Mouse (Mus musculus): ENCODE results near the gene Pi4k2a. TPM values are rescaled to one million over a fixed set of nuclear protein-coding genes. Genes with fewer than 3 reads are reported as not detected.
"Not testable (repeated sequence)": the region's sequence is repeated elsewhere in the genome, so short reads cannot be mapped to it uniquely, and the experiment has no call there.

Gene Pi4k2a
- polyA plus RNA-seq, 1 experiment from 2014 or later, result 24.3 TPM

DNA sequence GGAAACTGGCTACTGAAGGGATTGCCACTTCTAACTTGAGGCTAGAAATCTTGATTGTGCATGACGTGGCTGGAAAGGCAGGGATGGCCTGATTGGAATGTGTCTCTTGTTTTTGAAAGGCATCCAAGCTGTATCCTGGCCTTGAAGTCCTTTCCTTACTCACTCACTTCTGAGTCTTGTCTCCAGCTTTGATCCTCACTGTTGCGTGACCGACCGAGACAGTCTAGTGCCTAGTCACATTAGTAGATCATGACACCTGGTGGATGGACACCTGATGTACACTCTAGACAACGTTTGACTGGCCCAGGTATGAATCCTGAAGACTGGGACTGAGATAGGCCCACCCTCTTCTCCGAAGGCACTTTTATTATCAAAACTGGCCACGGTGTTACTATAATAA lies 17.5 kb upstream of the Pi4k2a start:
- Histone ChIP-seq H3K4me1 (ENCODE audit: control insufficient read depth, insufficient read depth, low read length) (no peaks in the 10 kb centered on the region), H3K27me3 (ENCODE audit: control insufficient read depth, insufficient read depth, low read length) (no peaks in the 10 kb centered on the region), H3K27ac (replicated peaks; ENCODE audit: low read depth, low read length) (no peak overlapping the region), H3K4me2 (ENCODE audit: low read depth, low read length) (no peak overlapping the region), H3K9ac (replicated peaks; ENCODE audit: low read length) (no peak overlapping the region), H3K4me3 (ENCODE audit: low read depth, low read length) (no peak overlapping the region), H3K36me3 (replicated peaks; ENCODE audit: control insufficient read depth, insufficient read depth, low read depth, low read length) (no peaks in the 10 kb centered on the region), H3K9me3 (replicated peaks; ENCODE audit: control insufficient read depth, low read length) (no peaks in the 10 kb centered on the region)
- ATAC-seq (replicated peaks; ENCODE audit: insufficient number of reproducible peaks, low FRiP score, low TSS enrichment, low read depth), result no peak
- 85% methylated on average over 7 of the region's 7 CpGs for WGBS
- peak; percentile 3 for DNase-seq (ENCODE audit: low spot score)

DNA sequence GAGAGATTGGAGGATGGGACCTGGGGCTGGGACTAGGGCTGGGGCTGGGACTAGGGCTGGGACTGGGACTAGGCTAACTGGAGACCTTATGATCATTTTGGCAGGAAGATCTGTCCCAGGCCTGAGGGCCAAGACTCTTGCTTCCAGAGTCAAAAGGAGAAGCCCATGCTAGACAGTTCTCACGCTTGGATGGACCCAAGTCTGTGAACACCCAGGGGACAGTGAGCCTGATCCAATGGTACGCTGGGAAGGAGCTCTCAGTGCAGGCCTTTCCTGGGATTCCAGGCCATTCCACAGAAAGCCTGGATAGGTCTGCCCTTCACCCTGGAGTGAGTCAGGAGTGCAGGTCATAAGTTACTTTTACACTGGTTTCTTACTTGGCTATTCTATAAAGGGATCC lies 15.2 kb upstream of the Pi4k2a start:
- no peaks in the 10 kb centered on the region for H3K9me3 ChIP-seq (replicated peaks; ENCODE audit: control insufficient read depth, low read length)
- WGBS, result 71% methylated on average over 2 of the region's 2 CpGs
- no peak overlapping the region for H3K9ac ChIP-seq (replicated peaks; ENCODE audit: low read length)
- no peak overlapping the region for H3K27ac ChIP-seq (replicated peaks; ENCODE audit: low read depth, low read length)
- ATAC-seq (replicated peaks; ENCODE audit: insufficient number of reproducible peaks, low FRiP score, low TSS enrichment, low read depth), result no peak
- H3K4me2 ChIP-seq (ENCODE audit: low read depth, low read length), result no peak overlapping the region
- no peak for DNase-seq (ENCODE audit: low spot score)
- no peaks in the 10 kb centered on the region for H3K36me3 ChIP-seq (replicated peaks; ENCODE audit: control insufficient read depth, insufficient read depth, low read depth, low read length)
- H3K4me1 ChIP-seq (ENCODE audit: control insufficient read depth, insufficient read depth, low read length), result no peaks in the 10 kb centered on the region
- H3K27me3 ChIP-seq (ENCODE audit: control insufficient read depth, insufficient read depth, low read length), result no peaks in the 10 kb centered on the region
- no peak overlapping the region for H3K4me3 ChIP-seq (ENCODE audit: low read depth, low read length)

DNA sequence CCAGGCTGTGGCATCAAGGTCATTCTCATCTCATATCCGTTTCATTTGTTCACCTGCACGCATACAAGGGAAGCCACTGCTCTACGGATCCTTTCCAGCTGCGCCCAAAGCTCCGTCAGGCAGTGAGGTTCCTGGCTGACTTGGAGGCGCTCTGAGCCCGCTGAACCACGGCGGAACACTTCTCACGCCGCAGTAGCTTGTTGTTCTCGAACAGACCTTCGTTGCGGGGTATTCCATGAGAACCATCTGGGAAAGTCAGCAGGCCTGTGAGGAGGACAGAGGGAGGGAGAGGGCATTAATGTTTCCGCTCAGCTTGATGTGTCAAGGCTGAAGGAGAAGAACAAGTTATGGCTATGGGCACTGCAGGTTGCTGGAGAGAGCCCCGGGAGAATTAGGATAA lies 14.3 kb upstream of the Pi4k2a start:
- 90% methylated on average over 16 of the region's 16 CpGs for WGBS
- ATAC-seq (replicated peaks; ENCODE audit: insufficient number of reproducible peaks, low FRiP score, low TSS enrichment, low read depth) (no peak), DNase-seq (ENCODE audit: low spot score) (no peak)
- Histone ChIP-seq H3K4me2 (ENCODE audit: low read depth, low read length) (no peak overlapping the region), H3K4me1 (ENCODE audit: control insufficient read depth, insufficient read depth, low read length) (no peaks in the 10 kb centered on the region), H3K27me3 (ENCODE audit: control insufficient read depth, insufficient read depth, low read length) (no peaks in the 10 kb centered on the region), H3K9ac (replicated peaks; ENCODE audit: low read length) (no peak overlapping the region), H3K36me3 (replicated peaks; ENCODE audit: control insufficient read depth, insufficient read depth, low read depth, low read length) (no peaks in the 10 kb centered on the region), H3K27ac (replicated peaks; ENCODE audit: low read depth, low read length) (no peak overlapping the region), H3K9me3 (replicated peaks; ENCODE audit: control insufficient read depth, low read length) (no peaks in the 10 kb centered on the region), H3K4me3 (ENCODE audit: low read depth, low read length) (no peak overlapping the region)

DNA sequence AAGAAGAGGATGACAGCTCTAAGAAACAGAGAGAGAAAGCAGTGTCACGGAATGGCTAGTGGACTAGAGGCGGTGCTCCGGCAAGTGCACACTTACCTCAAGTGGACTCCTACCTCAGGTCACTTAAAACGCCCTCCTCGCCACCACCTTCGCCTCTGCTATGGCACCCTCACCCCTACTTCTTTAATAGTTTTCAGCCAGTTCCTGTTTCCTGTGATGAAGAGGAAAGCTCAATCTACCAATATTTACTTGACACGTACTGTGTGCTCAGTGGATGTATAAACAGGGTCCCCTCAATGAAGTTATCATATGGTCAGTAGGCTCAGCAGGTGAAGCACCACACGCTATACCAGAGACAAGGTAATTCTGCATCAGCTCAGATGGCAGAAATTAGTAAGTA lies 11.7 kb upstream of the Pi4k2a start:
- no peaks in the 10 kb centered on the region for H3K4me1 ChIP-seq (ENCODE audit: control insufficient read depth, insufficient read depth, low read length)
- DNase-seq (ENCODE audit: low spot score) (no peak), ATAC-seq (replicated peaks; ENCODE audit: insufficient number of reproducible peaks, low FRiP score, low TSS enrichment, low read depth) (no peak)
- H3K27ac ChIP-seq (replicated peaks; ENCODE audit: low read depth, low read length), result no peak overlapping the region
- no peaks in the 10 kb centered on the region for H3K27me3 ChIP-seq (ENCODE audit: control insufficient read depth, insufficient read depth, low read length)
- no peak overlapping the region for H3K4me3 ChIP-seq (ENCODE audit: low read depth, low read length)
- no peaks in the 10 kb centered on the region for H3K9me3 ChIP-seq (replicated peaks; ENCODE audit: control insufficient read depth, low read length)
- no peaks in the 10 kb centered on the region for H3K36me3 ChIP-seq (replicated peaks; ENCODE audit: control insufficient read depth, insufficient read depth, low read depth, low read length)
- H3K4me2 ChIP-seq (ENCODE audit: low read depth, low read length), result no peak overlapping the region
- no peak overlapping the region for H3K9ac ChIP-seq (replicated peaks; ENCODE audit: low read length)
- whole genome bisulfite sequencing, result 93% methylated on average over 8 of the region's 8 CpGs

DNA sequence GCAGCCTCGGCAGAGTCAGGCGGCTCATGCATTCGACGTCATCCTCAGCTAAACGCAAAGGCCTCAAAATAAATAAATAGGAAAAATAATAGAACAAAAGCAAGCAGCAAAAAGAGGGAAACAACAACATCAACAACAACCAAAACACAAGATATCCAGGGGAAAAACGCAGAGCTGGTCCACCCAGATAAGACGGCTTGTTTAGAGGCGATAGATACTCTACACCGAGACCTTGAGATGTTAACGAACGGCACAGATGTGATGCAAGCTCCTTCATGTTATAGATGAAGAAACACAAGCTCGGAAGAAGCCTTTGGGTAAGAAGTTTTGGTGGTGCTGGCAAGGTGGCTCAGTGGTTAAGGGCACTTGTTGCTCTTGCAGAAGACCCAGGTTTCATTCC lies 11.3 kb upstream of the Pi4k2a start:
- Histone ChIP-seq H3K4me1 (ENCODE audit: control insufficient read depth, insufficient read depth, low read length) (no peaks in the 10 kb centered on the region), H3K27me3 (ENCODE audit: control insufficient read depth, insufficient read depth, low read length) (no peaks in the 10 kb centered on the region), H3K4me3 (ENCODE audit: low read depth, low read length) (no peak overlapping the region), H3K9me3 (replicated peaks; ENCODE audit: control insufficient read depth, low read length) (no peaks in the 10 kb centered on the region), H3K9ac (replicated peaks; ENCODE audit: low read length) (no peak overlapping the region), H3K27ac (replicated peaks; ENCODE audit: low read depth, low read length) (no peak overlapping the region), H3K36me3 (replicated peaks; ENCODE audit: control insufficient read depth, insufficient read depth, low read depth, low read length) (no peaks in the 10 kb centered on the region), H3K4me2 (ENCODE audit: low read depth, low read length) (no peak overlapping the region)
- DNase-seq (ENCODE audit: low spot score), result no peak
- ATAC-seq (replicated peaks; ENCODE audit: insufficient number of reproducible peaks, low FRiP score, low TSS enrichment, low read depth), result no peak
- WGBS, result 93% methylated on average over 12 of the region's 12 CpGs

DNA sequence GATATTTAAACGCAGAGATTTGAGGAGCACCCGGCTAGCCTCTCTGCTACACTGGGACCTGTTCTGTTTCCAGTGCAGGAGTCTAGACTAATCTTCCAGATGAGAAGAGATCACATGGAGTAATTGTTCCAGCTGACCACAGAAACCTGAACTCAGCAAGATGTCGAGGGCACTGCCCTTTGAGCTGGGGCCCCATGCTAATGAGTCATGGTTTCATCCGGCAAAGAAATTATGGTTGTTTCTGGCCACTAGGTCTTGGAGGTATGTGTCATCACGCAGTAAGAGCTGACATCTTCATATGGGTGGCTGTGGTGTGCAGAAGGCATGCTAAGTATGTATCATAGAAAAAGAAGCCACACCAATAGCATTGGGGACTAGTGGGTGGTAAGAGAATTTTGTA lies 10.3 kb upstream of the Pi4k2a start:
- no peaks in the 10 kb centered on the region for H3K9me3 ChIP-seq (replicated peaks; ENCODE audit: control insufficient read depth, low read length)
- no peak overlapping the region for H3K9ac ChIP-seq (replicated peaks; ENCODE audit: low read length)
- no peak overlapping the region for H3K4me3 ChIP-seq (ENCODE audit: low read depth, low read length)
- no peaks in the 10 kb centered on the region for H3K36me3 ChIP-seq (replicated peaks; ENCODE audit: control insufficient read depth, insufficient read depth, low read depth, low read length)
- ATAC-seq (replicated peaks; ENCODE audit: insufficient number of reproducible peaks, low FRiP score, low TSS enrichment, low read depth) (no peak), DNase-seq (ENCODE audit: low spot score) (no peak)
- H3K4me1 ChIP-seq (ENCODE audit: control insufficient read depth, insufficient read depth, low read length), result no peaks in the 10 kb centered on the region
- no peaks in the 10 kb centered on the region for H3K27me3 ChIP-seq (ENCODE audit: control insufficient read depth, insufficient read depth, low read length)
- H3K27ac ChIP-seq (replicated peaks; ENCODE audit: low read depth, low read length), result no peak overlapping the region
- 76% methylated on average over 5 of the region's 5 CpGs for WGBS
- H3K4me2 ChIP-seq (ENCODE audit: low read depth, low read length), result no peak overlapping the region

DNA sequence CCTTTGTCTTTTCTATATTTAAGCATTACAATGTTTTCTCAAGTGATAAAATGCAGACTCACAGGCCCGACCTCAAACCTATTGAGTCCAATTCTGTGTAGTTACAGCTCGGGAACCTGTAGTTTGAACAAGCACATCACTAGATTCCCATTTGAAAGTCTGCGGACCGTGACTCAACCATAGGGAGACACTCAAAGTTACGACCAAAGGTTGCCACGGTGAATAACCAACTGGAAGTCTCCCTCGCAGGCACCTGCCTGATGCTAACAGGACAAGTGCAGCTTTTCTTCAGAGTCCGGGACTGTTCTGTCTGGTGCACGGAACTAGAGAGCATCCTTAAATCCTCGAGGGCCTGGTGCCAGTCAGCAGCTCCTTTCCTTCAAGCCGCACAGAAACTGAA lies 9.8 kb upstream of the Pi4k2a start:
- Histone ChIP-seq H3K4me1 (ENCODE audit: control insufficient read depth, insufficient read depth, low read length) (no peaks in the 10 kb centered on the region), H3K36me3 (replicated peaks; ENCODE audit: control insufficient read depth, insufficient read depth, low read depth, low read length) (no peaks in the 10 kb centered on the region), H3K27me3 (ENCODE audit: control insufficient read depth, insufficient read depth, low read length) (no peaks in the 10 kb centered on the region), H3K9me3 (replicated peaks; ENCODE audit: control insufficient read depth, low read length) (no peaks in the 10 kb centered on the region), H3K27ac (replicated peaks; ENCODE audit: low read depth, low read length) (no peak overlapping the region), H3K9ac (replicated peaks; ENCODE audit: low read length) (no peak overlapping the region), H3K4me2 (ENCODE audit: low read depth, low read length) (no peak overlapping the region), H3K4me3 (ENCODE audit: low read depth, low read length) (no peak overlapping the region)
- ATAC-seq (replicated peaks; ENCODE audit: insufficient number of reproducible peaks, low FRiP score, low TSS enrichment, low read depth) (no peak), DNase-seq (ENCODE audit: low spot score) (no peak)
- 84% methylated on average over 11 of the region's 11 CpGs for WGBS

DNA sequence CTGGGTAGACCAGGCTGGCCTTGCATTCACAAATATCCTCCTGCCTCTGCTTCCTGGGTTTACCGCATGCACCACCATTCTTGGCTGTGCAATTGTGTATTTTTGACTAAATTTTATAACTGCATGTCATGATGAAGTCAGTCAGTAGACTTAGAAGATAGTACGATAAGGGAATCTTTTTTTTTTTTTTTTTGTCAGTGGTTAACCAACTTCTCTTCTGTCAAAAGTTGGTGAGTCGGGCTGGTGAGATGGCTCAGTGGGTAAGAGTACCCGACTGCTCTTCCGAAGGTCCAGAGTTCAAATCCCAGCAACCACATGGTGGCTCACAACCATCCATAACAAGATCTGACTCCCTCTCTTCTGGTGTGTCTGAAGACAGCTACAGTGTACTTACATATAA lies 8.7 kb upstream of the Pi4k2a start:
- not testable (repeated sequence) for DNase-seq (ENCODE audit: low spot score); H3K27me3 ChIP-seq (ENCODE audit: control insufficient read depth, insufficient read depth, low read length); H3K36me3 ChIP-seq (replicated peaks; ENCODE audit: control insufficient read depth, insufficient read depth, low read depth, low read length); ATAC-seq (replicated peaks; ENCODE audit: insufficient number of reproducible peaks, low FRiP score, low TSS enrichment, low read depth); H3K9me3 ChIP-seq (replicated peaks; ENCODE audit: control insufficient read depth, low read length); H3K9ac ChIP-seq (replicated peaks; ENCODE audit: low read length); H3K4me1 ChIP-seq (ENCODE audit: control insufficient read depth, insufficient read depth, low read length); H3K27ac ChIP-seq (replicated peaks; ENCODE audit: low read depth, low read length); H3K4me2 ChIP-seq (ENCODE audit: low read depth, low read length); H3K4me3 ChIP-seq (ENCODE audit: low read depth, low read length)
- 95% methylated on average over 5 of the region's 5 CpGs for WGBS

DNA sequence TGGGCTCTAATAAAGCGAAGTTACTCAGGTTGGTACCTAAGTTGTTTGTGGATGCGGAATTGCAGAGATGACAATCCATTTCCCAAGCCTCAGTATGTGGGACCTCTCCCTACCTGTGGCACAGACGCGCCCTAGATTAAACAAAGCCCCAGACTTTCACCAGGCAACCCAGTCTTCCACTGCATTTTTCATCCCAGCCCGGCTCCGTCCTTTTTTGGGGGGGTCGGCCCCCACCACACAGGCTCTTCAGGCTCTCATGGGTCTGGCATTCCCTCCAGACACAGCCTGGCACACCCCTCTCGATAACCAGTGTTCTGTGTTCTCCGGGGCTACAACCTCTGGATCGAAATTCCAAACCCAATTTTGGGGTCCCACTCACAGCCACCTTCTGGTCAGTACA lies 4.6 kb upstream of the Pi4k2a start:
- H3K27me3 ChIP-seq (ENCODE audit: control insufficient read depth, insufficient read depth, low read length), result no peaks in the 10 kb centered on the region
- H3K4me2 ChIP-seq (ENCODE audit: low read depth, low read length), result peak overlapping the region; percentile 72
- no peak overlapping the region for H3K27ac ChIP-seq (replicated peaks; ENCODE audit: low read depth, low read length)
- DNase-seq (ENCODE audit: low spot score) (peak; percentile 4), ATAC-seq (replicated peaks; ENCODE audit: insufficient number of reproducible peaks, low FRiP score, low TSS enrichment, low read depth) (no peak)
- WGBS, result 10% methylated on average over 10 of the region's 10 CpGs
- H3K36me3 ChIP-seq (replicated peaks; ENCODE audit: control insufficient read depth, insufficient read depth, low read depth, low read length), result no peaks in the 10 kb centered on the region
- H3K4me3 ChIP-seq (ENCODE audit: low read depth, low read length), result peak overlapping the region; percentile 60
- no peaks in the 10 kb centered on the region for H3K9me3 ChIP-seq (replicated peaks; ENCODE audit: control insufficient read depth, low read length)
- peak overlapping the region; percentile 51 for H3K9ac ChIP-seq (replicated peaks; ENCODE audit: low read length)
- no peaks in the 10 kb centered on the region for H3K4me1 ChIP-seq (ENCODE audit: control insufficient read depth, insufficient read depth, low read length)
